8 mouse cellular contexts compared by ENCODE assay signal in genomic region chr4:41755338-41756305, GRCm38 (mm10). TPM values are rescaled to one million over a fixed set of nuclear protein-coding genes. Genes with fewer than 3 reads are reported as not detected.
DNase-seq lines count a peak whose midpoint lies in the region; ATAC-seq lines count a peak whose summit lies in the region.

TSS of gene Sigmar1 (minus strand) at chr4:41756157.

- H3K4me1 ChIP-seq in hindbrain, embryonic 14.5 days (replicated peaks; ENCODE audit: control insufficient read depth, insufficient read depth, low read length): peaks cover 17% of the 10 kb centered on the region

- no peaks in the 10 kb centered on the region for H3K27me3 ChIP-seq in hindbrain, embryonic 14.5 days (ENCODE audit: control insufficient read depth, insufficient read depth, low read length)

- under 1% methylated on average over 57 of the region's 57 CpGs for WGBS in hindbrain, embryonic 14.5 days

- H3K9me3 ChIP-seq in hindbrain, embryonic 14.5 days (ENCODE audit: control insufficient read depth, low read length): no peaks in the 10 kb centered on the region

- H3K9ac ChIP-seq in hindbrain, embryonic 14.5 days: peak within 1 kb of the TSS; percentile 77

- H3K4me2 ChIP-seq in hindbrain, embryonic 14.5 days (replicated peaks): peak within 1 kb of the TSS; percentile 96

- peak within 1 kb of the TSS; percentile 83 for H3K27ac ChIP-seq in hindbrain, embryonic 14.5 days

- peak; percentile 78 for ATAC-seq in hindbrain, embryonic 14.5 days (ENCODE audit: low FRiP score)

- peaks cover 4% of the 10 kb centered on the region for H3K36me3 ChIP-seq in hindbrain, embryonic 14.5 days (replicated peaks; ENCODE audit: control insufficient read depth, insufficient read depth)

- DNase-seq in R1 (ENCODE audit: low read depth, low spot score): peak; percentile 97
- peak; percentile 91 to 92 for DNase-seq in cerebellum, postnatal 25 days
- DNase-seq in frontal cortex, postnatal 36 days (ENCODE audit: low spot score in 2 of 2): peak; percentile 83 to 85
- peak; percentile 81 for DNase-seq in hindbrain, embryonic 14.5 days (ENCODE audit: low spot score)
- DNase-seq in layer of hippocampus, postnatal 36 days: peak; percentile 78 to 82
- peak; percentile 89 for DNase-seq in lung, postnatal 25 days (ENCODE audit: low spot score)
- DNase-seq in retina, adult 2 months (ENCODE audit: low read depth, low spot score): peak; percentile 68
- DNase-seq in thymus, postnatal 25 days: peak; percentile 95

- peak within 1 kb of the TSS; percentile 63 for H3K4me3 ChIP-seq in hindbrain, embryonic 14.5 days (replicated peaks; ENCODE audit: low read length)

RNA-seq across cellular contexts. Expression of gene Sigmar1, which starts in this region (rescaled TPM):
- 77.5 and 84.5 TPM in 2 replicates for polyA plus RNA-seq in hindbrain, embryonic 14.5 days (2014; fragmentation: Nextera tagmentation; extraction: Ambion mirVana)
- total RNA-seq in layer of hippocampus, postnatal 36 days (2021): 10 to 100 TPM; 38.6 to 41.1 TPM

Comparison
In these comparisons a context has a peak if more than half of its experiments do, and no peak if none do; other contexts are left out.
1. Peak in every context shown above with its lines: DNase-seq, ATAC-seq, H3K4me3 ChIP-seq and H3K27ac ChIP-seq.